Mouse (Mus musculus) erythroid progenitor cell, adult 5-6 weeks (primary cell): ENCODE results near the gene Tbc1d10a. TPM values are rescaled to one million over a fixed set of nuclear protein-coding genes. Genes with fewer than 3 reads are reported as not detected.

Source experiments
- ATAC-seq: replicated peaks from 2 replicates; pipeline ENCODE4 v1.8.0; 2016; ENCODE audit warnings: moderate number of reproducible peaks, mild to moderate bottlenecking, moderate TSS enrichment, inconsistent platforms; ENCODE audit not compliant: poor library complexity, low FRiP score, severe bottlenecking
- total RNA-seq, 2 experiments: library from RNA; stranded (forward) in 1 of 2; stranded (reverse) in 1 of 2; fragments of 150-400 nt in 1 of 2; fragments of 186-747, 209-891 nt in 1 of 2; gene quantifications; 2 replicates each; pipeline versions ENCODE4 v1.2.3 to v1.2.4; 2015 to 2017; ENCODE audit warnings: low replicate concordance in 2 of 2

Gene Tbc1d10a
- total RNA-seq (2015; ENCODE audit: low replicate concordance), result 2.2 and 2.5 TPM in 2 replicates
- 3.0 and 4.2 TPM in 2 replicates for total RNA-seq (2017; ENCODE audit: low replicate concordance)

DNA sequence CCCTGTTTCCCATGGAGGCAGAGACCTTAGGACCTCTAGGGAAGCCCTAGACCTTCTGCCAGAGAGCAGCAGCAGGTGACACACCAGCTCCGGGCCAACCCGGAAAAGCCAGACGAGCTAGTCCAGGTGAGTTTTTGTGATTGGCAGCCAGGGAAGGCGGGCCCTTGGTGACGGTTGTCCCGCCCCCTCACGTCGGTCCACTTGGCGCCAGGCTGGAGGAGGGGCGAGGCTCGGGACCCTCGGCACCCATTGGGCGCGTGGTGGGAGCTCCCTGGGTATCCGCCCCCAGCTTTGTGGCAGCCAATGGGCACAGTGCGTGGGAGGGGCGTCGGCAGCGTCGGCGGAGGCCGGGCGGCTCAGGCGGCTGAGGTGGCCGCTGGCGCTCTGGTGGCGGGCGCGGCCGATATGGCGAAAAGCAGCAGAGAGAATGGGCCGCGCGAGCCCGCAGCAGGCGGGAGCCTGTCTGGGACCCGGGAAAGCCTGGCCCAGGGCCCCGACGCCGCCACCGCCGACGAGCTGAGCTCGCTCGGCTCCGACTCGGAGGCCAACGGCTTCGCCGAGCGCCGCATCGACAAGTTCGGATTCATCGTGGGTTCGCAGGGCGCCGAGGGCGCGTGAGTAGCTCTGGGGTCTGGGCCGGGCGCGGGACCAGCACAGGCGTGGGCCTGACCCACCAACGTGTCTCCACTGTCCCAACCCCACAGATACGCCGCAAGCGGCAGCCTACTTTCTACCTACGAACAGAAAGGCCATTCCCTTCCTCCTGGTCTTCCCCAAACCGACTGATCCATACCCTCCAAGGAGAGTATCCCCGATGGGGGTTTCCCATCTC lies at the start of gene Tbc1d10a:
TSS of gene Tbc1d10a (plus strand) at position 304 of the 832 bp plus-strand sequence.
- ATAC-seq, result peak; percentile 100

DNA sequence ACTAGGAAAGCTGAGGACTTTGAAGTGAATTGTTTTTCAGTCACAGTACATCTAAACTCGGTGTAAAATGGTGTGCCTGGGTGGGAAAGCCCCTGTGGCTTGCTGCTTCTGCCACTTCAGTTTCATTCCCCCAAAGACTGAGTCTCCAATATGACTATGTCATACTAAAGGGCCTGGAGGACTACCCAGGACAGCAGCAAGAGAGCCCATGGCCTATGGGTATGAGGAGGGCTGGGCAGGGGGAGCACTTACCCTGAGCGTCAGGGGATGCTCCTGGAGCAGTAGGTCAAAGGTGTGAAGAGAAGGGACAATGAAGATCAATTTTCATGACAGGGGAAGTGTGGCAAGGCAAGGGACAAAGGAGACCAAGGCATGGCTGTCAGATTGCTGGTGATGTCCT lies 47.6 kb upstream of the Tbc1d10a start:
- ATAC-seq, result no peak

DNA sequence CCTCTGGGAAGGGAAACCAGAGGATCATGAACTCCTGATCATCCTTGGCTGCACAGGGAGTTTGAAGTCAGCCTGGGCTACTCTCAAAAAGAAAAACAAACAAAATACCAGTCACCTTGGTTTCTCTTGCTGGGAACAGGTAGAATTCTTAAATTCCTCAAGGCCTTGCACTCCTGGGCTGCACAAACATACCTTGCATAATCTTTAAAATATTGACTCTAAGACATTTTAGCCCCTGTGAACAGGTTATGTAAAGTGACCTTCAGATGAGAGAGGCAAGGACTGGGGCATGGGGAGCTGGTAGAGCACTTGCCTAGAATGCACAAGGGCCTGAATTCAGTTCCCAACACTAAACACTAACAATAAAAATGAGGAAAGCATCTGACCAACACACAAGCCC lies 45.1 kb upstream of the Tbc1d10a start:
- ATAC-seq, result no peak

DNA sequence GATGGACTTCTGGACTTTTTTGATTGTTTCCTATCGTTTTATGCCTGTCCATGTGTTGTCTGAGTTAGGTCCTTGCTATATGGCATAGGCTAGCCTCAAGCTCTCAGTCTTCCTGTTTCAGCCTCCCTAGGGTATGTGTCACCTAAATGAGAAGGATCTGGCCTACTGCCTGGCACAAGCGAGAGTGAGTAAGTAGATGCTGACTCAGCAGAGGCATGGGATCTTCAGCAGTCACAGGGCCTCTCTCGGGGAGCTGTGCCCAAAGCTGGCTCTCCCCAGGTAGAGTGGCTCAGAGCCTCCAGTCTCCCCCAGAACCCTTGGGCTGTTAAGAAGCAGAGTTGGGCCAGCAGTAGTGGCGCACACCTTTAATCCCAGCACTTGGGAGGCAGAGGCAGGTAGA lies 44.2 kb upstream of the Tbc1d10a start:
- no peak for ATAC-seq

DNA sequence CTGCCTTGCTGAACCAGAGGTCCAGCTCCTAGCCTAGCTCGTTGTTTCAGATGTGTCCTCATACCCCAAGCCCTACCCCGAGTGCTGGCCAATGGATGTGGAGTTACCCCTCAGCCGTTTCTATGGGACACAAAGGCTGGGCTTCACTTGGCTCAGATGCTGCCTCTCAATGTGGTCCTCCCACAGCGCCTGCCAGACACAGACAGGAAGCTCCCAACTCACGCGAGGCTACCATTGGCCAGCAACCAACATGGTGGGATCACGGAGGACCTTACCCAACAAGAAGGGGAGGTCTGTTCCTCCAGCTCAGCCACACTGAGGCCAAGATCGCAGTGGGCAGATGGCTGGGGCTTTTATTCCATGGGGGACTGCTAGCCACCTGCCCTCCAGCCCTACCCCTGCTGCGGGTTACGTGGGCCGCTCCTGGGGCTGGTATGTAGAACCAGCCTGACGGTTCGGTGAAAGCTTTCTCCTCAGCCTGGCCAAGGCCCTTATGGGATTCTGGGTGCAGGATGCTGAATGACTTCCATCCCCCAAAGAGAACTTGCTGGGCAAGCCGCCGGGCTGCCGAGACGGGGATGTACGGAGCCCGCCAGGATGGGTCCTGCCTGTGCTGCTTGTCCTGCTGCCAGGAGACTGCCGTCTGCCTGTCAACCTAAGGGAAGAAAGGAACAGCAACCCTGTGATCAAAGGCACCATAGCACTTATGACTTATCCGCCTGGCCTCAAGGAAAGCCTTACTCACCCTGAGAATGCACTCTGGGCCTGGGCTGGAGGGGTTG lies 43.1 kb upstream of the Tbc1d10a start:
- no peak for ATAC-seq

DNA sequence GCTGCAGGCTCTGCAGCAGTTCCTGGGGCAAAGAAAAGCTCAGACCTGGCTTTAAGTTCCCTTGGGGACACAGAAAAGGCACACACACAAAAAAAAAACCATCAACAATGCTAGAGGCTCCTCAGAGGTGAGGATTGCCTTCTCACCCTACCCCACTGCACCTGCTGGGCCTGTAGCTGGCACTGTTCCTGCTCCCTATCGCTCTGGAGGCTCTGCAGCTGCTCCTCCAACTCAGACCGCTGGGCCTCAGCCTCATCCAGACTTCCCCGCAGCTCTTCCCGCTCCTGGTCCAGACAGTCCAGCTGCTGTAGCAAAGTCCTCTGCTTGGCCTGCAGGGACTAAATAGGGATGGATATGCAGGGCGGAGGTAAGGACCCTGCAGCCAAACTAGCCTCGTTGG lies 40.2 kb upstream of the Tbc1d10a start:
- ATAC-seq, result no peak

DNA sequence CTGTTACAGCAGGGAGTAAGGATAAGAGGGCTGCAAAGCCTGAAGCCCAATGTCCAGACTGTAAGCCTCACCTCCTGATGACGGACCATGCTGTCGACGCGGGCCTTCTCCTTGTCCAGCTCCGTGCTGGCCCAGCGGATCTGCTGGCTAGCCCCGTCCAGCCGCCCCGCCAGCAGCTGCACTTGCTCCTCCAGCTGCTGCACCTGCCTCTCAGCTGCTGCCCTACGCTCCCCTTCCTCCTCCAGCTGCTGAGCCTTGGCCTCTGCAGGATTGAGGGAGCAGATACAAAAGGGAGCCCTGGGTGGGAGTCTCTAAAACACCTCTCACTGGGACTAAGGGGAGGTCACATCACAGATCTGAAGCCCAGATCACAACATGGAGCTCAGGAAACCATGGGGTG lies 39.5 kb upstream of the Tbc1d10a start:
- ATAC-seq, result no peak

DNA sequence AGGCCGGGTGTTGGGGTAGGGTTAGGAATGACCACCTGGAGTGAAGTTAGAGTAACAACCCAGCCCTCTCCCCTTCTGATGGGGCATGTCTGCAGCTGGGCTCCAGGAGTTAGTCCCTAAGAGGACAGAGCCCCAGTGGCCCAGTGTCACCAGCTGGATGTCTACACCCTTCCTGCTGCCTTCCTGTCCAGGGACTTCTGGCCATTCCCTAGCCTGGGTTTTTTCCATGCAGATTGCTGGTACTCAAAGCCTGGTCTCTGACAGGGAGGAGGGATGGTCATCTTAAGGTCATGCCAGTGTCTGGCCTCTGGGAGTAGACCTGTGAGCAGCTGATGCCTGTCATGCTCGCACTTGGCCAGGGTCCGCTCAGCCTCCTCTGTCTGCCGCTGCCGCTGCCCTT lies 38.5 kb upstream of the Tbc1d10a start:
- no peak for ATAC-seq

DNA sequence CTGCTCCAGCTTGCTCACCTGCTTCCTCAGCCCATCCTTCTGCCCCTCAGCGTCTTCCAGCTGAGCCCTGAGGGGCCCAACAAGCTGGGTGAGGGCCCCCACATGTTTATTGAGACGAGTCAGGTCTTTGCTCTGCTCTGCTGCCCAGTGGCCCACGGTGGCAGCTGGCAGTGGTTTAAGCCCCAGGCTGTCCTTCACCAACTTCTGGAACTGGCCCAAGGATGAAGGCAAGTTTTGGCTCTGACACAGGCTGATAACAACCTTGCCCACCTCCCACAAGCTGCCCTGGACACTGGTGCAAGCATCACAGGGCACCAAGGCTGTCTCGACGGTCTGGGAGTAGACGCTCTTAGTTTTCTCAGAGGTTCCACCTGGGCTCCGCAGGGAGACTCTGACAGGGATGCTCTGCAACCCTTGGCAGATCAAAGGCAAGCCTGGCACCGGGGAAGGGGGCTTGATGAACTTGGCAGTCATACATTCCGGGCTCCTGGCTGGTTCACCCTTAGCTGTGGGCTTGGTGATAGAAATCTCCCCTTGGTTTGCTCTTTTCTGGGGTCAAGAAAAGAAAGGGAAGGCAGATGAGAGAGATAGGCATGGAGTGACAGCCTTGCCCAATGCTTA lies 37.9 kb upstream of the Tbc1d10a start:
- ATAC-seq, result no peak

DNA sequence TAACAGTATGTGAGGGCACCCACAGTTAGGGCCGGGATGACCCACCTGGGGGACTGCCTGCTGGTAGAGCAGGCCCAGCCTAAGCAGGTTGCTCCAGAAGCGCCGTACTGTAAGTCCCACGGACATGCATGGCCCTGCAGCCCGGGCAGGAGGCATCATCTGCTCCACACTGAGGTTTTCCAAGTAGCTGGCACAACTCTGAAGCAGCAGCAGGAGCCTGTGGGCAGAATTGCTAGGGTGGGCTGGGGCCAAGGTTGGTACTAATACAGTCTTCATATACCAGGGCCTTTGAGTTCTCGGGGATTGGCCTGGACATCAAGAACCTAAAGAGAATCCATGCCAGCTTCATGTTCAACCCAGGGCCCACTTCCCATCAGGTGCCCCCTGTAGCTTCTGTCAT lies 36.7 kb upstream of the Tbc1d10a start:
- ATAC-seq, result no peak

DNA sequence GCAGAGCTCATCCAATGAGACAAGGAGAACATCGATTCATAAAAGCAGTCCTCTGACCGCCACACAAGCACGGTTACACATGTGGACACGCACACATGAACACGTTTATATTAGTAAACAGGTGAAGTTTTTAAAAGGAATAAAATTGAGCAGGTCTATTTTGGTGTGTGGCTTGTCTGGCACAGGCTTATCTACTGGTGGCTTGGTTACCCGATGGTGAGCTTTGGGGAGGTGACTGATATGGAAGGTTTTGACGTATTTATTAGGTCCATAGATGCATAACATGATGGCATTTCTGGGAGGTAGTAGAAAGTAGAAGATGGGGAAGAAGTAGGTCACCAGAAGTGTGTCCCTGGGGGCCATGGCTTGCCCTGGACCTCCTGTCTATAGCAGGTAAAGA lies 32.9 kb upstream of the Tbc1d10a start:
- no peak for ATAC-seq

DNA sequence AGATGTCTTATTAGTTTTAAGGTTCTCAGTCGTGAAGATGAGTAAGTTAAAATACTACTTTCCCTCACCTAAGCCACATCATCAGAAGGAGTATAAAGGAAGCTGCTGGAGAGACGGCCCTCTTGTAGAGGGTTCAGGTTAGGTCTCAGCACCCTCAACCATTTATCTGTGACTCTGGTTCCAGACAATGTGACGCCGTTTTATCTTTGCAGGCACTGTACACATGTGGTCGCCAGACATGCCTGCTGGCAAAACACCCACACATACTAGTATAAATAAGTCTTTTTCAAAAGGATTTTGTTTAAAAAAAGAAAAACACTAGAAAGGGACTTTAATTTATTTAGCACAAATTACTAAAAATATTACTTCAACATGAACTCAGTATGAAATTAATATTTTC lies 30.9 kb upstream of the Tbc1d10a start:
- no peak for ATAC-seq

DNA sequence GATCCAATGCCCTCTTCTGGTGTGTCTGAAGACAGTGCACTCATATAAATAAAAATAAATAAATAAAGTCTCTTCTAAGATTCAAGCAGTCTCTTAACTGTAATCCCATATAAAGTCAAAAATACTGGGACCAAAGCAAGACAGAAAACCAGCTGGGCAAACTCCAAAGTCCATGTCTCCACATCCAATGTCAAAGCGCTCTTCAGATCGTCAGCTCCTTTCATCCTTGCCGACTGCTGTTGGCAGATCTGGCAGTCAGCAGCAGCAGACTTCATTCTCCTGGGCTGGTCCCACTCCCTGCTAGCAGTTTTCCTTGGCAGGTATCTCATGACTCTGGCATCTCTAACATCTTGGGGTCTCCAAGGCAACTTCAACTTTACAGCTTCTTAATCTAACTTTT lies 27.9 kb upstream of the Tbc1d10a start:
- no peak for ATAC-seq

DNA sequence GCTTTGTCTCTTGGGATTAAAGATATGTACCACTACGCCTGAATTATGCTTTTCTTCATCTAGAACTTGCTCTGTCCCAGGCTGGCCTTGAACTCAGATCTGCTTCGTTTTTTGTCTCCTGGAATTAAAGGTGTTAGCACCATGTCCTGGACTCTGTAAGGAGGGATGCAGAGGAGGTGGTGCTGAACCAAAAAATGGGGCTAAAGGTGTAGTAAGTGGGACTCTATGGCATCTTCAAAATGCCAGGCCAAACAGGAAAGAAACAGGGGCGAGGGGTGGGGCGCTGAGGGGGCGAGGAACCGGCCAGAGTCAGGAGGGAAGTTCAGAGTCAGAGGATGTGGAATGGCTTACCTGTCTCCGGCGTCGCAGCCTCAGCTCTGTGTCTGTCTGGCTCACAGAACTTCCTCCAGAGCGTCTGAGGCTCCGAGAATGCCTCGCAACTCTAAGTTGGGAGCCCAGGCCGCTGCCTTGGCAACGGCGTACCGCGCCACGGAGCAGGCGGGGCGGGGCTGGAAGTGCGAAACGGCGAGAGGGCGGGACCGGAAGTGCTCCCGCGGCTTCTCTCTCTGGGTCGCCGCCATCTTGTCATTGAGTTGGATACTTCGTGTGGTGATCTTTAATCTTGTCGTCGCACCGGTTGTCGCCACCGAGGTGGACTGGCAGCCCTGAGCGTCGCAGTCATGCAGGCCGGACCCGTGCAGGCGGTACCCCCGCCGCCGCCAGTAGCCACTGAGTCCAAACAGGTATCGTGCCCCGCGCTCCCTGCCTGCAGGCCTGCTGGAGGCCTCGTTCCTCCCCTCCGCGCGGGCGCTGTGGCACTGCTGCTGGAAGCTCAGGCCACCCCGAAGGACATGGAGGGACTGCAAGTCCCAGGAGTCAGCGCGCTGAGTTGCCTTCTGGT lies 26.5 kb upstream of the Tbc1d10a start, which contains the start of the genes Ccdc157 and Sf3a1:
TSS of gene Ccdc157 (minus strand) at position 486 of the 901 bp plus-strand sequence.
TSS of gene Sf3a1 (plus strand) at position 543 of the 901 bp plus-strand sequence.
- ATAC-seq, result peak; percentile 99

DNA sequence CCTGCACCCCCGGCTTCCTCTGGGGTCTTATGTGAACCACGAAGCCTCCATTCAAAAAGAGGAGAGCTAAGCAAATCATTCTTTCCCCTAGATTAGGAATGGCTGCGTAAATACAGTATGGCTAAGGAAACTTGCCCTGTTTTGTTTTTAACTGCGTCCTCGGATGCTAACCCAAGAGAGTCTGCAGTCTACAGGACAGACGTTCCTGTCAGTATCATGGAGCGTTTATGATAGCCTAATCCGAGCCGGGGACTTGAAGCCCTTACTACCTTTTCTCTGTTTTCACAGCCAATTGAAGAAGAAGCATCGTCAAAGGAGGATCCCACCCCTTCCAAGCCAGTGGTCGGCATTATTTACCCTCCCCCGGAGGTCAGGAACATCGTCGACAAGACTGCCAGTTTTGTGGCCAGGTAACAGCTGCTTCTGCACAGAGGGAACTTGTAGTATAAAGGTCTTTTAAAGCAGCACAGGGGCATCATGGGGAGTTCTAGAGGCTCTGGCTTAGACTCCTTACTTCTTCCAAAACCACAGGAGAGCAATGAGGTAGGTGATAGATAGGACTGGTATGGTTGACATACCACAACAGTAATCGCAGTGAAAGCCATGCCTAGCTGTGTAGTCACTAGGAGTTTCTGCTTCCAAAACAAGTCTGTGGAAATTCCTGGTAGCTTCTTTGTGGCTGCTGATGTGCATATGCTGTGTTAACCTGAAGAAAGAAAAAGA lies 25.7 kb upstream of the Tbc1d10a start:
- ATAC-seq, result no peak

DNA sequence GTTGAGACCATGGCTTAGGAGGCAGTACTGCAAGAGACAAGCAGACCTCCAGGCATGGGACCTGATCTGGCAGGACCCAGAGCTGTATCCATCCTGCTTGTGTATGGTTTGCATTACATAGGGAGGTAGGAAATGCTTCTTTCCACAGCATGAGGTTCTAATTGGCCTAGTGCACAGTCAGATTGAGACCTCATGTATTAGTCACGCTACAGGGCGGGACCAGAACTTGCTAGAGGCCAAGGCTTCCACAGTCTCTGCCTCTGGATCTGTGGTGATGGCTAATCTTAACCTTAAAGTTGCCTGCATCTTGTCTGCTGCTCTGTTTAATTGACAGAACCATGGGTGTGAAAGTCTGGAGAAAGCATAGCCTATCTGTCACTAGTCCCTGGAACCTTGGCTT lies 21.9 kb upstream of the Tbc1d10a start:
- no peak for ATAC-seq

DNA sequence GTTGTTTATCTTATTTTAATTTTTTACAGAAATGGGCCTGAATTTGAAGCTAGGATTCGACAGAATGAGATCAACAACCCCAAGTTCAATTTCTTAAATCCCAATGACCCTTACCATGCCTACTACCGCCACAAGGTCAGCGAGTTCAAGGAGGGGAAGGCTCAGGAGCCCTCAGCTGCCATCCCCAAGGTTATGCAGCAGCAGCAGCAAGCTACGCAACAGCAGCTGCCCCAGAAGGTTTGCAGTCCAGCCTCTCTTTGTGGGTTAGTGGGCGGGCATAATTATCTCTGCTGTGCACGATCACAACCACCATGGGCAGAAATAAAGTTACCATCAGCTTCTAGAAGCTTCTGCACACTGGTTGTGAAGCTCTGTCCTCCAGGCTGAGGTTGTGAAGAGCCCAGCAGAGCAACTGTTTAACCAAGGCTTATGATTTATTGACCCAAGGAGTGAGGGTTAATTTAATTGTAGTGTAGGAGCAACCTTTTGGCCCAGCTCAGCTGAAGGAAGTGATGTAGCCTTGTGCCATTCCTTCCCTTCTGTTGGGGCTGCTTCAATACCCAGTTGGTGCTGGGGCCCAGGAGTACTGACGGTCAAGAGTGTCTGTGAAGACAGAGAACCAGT lies 20.0 kb upstream of the Tbc1d10a start:
- ATAC-seq, result no peak

DNA sequence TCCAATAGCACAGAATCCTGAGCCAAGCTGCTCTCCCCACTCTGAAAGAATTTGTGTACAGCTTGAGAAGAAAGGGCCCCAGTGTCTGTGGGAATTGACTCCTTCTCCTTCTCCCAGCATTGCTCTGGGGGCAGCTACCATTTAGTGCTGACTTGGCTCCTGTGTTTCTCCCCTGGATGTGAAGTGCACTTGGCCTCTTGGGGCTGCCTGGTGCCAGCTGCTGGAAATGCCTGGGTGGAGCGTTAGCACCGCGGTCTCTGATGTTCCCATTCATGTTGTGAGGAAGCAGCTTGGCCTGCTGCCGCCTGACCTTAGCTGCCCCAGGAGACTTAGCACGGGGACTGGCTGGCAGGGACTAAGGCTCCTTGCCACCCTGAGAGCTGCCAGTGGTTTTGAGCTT lies 12.0 kb upstream of the Tbc1d10a start:
- no peak for ATAC-seq
